Mouse (Mus musculus): Measurements from ENCODE around the gene Rab11fip4.

Rab11fip4 gene

DNA sequence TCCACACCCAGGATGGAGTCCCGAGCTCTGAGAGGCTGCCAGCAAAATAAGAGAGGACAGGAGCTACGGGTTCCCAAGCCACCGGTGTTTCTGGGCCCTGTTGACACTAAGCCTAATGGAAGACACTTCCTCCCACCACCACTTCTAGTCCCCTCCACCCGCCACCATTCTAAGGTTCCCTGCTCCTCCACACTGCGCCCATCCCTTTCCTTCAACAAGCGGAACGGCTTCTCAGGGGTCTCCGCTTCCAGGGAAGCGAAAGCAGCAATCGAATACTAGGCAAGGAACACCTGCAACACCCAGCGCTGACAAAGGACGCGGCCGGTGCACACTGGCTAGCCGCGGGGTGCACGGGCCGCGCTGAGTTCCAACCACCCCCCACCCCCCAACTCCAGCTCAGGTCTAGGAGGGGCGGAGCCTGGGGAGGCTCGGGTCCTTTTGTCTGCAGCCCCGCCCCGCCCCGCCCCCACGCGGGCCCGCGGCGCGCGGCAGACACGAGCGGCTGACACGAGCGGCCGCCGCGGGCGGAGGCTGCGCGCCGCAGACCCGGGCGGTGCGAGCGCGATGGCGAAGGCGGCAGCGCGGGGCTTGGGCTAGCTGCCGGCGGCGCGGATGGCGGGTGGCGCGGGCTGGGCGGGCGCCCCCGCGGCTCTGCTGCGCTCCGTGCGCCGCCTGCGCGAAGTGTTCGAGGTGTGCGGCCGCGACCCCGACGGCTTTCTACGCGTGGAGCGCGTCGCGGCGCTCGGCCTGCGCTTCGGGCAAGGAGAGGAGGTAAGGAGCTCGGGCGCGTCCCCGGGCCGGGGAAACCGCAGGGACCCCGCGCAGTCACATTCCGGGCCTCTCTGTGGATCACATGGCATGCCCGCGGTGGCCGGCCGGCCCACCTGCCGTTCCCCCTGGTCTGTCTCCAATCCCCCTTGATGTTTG is at the start of gene Rab11fip4:
Gene Rab11fip4 (plus strand): TSS at position 549 of the 927 bp plus-strand sequence.
- peak; percentile 49 for DNase-seq

GRCm38 (mm10) chr11:79552622-79553021 is 38.4 kb upstream of the Rab11fip4 start:
- DNase-seq, result no peak

DNA sequence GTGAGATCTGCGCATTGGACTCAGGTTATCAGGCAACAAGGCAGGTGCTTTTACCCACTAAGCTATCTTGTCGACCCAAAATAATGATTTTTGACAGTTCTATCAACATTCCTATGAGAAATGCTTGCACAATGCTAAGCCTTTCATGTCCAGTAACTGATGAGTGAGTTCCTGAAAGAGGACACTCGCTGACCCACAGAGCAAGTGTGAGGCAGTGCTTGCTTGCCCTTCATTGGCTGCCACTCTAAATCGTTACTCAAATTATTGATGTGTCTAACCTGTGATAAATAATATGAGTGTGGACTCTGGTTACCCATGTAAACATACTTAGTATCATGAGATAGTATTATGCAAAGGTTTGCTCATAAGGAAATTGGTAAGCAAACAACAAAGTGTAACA is 30.5 kb upstream of the Rab11fip4 start:
- no peak for DNase-seq

DNA sequence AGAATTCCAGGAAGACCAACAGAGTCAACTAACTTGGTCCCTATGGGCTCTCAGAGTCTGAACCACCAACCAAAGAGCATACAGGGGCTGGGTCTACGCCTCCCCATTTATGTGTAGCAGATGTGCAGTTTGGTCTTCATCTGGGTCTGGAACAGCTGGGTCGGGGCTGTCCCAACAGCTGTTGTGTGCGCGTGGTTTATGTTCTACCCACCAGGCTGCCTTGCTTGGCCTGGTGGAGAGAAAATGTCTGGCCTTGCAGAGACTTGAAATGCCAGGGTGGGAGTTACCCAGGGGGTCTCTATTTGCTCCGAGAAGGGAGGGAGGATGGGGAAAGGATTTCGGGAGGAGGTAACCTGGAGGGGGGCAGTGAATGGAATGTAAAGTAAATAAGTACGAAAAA is 27.5 kb upstream of the Rab11fip4 start:
- DNase-seq, result no peak

DNA sequence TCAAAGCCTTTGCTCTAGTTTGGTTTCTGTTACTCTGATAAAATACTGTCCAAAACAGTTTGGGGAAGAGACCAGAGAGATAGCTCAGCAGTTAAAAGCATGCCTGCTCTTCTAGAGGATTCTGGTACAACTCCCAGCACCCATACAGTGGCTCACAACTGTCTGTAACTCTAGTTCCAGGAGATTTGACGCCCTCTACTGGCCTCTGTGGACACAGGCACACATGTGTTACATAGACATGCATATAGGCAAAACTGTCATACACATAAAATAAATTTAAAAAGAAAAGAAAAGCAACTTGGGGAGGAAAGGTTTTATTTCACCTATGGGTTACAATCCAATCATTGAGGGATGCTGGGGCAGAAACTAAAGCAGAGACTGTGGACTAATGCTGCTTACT is 24.1 kb upstream of the Rab11fip4 start:
- no peak for DNase-seq

- no peak for DNase-seq
These were observed 22.7 kb upstream of the Rab11fip4 start for GRCm38 (mm10) chr11:79568197-79568911.

- no peak for DNase-seq
These were observed 20.7 kb upstream of the Rab11fip4 start for GRCm38 (mm10) chr11:79570319-79570718.

GRCm38 (mm10) chr11:79573836-79574235 is 17.2 kb upstream of the Rab11fip4 start:
- no peak for DNase-seq

DNA sequence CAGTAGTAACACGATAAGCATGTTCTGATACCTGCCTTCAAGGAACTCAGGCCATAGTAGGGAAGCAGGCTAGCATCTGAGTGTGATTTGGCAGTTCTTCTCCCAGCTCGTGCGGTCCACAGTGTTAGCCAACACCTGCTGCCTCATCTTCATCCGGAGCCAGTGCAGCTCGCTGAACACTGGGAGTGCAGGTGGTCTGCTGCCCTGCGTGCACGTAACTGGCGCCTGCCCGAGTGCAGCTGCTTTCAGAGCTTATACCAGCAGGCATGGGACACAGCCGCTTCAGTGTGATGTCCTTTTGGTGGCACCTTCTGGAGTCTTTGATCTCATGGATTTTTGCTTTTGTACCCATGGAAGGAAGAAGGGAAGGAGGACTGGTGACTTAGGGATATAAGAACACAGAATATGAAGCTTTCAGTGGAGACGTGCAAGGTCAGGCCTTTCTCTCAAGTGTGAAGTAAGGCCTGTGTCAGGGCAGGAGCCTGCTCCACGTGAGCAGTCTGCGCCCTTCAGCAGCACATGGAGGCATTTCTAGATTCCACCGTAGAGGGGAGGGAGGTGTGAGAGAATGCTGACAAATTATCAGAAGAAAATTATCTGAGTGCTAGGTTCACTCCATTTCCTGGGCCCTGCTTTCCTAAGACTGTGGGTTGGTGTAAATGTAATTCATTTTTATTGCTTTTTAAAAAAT is 15.5 kb upstream of the Rab11fip4 start:
- DNase-seq, result no peak

- DNase-seq, result peak; percentile 75
These were observed 13.3 kb upstream of the Rab11fip4 start for GRCm38 (mm10) chr11:79577741-79578140.

- no peak for DNase-seq
These were observed 10.4 kb upstream of the Rab11fip4 start for GRCm38 (mm10) chr11:79580660-79581059.

GRCm38 (mm10) chr11:79581257-79581656 is 9.8 kb upstream of the Rab11fip4 start:
- DNase-seq, result no peak

- peak; percentile 75 for DNase-seq
These were observed 6.8 kb upstream of the Rab11fip4 start for GRCm38 (mm10) chr11:79584191-79584590.

- DNase-seq, result peak; percentile 51
These were observed 1.5 kb upstream of the Rab11fip4 start for GRCm38 (mm10) chr11:79589317-79590075.

DNA sequence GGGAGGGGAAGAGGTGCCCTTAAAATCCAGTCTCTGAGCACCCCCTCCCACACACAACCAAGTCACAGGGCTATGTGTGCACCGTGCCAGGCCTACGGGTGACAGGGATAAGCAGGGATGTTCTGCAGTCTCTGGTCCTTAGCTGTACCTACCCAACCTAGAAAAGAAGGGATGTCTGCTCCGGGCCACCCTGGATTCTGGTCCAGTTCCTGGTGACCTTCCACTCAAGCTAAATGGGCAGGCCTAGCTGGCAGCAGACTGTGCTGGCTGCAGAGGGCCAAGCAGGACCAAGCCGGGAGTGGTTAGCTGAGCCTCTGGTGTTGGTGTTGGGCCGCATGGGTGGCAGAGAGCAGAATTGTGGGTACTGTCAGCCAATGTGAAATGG is 571 bp downstream of the Rab11fip4 start:
- DNase-seq, result peak; percentile 67

- DNase-seq, result no peak
These were observed 2.5 kb downstream of the Rab11fip4 start for GRCm38 (mm10) chr11:79593495-79593894.

DNA sequence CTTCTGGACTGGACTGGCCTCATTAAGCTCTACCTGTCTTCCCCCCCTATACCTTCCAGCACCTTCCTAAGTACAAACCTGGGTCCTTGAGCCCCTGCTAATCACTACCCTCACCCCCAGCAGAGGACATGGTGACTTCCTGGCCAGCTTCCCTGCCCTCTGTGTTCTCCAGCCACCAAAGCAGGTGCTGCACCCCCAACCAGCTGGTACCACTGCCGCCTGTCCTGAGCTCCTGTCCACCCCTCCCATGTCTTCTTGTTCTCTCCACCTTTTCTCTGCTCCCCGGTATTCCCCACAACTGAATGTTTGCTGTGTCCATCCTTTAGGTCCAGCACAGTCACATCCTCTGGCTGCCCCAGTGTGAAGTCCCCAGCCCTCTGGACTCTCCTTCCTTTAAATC is 19.4 kb downstream of the Rab11fip4 start:
- DNase-seq, result no peak

DNA sequence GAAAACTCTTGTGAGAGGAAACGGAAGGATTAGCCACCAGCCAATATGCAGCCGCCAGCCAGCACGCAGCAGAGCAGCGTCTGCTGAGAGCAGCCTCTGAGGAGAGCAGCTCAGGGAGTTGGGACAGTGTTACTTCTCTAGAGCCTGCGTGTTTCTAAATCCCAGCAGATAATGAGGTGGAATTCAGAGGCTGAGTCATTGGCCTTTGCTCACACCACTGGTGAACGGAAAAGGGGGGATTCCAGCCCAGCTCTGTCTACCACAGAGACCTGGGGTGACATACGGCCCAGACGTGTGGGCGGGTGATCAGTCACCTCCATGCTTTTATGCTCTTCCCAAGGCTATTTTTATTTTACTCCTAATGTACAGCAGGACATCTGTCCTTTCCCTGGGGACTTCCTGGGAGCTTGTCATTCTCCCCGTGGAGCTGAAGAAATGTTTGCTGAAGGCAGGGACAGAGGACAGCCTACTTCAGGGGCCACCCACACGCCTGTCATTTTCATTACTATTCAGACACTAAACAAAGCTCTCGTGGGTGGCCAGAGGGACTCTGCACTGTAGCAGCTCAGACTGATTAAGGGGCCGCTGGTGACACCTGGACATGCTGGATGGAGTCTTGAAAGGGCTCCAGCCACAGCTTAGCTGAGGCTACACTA is 20.1 kb downstream of the Rab11fip4 start:
- peak; percentile 35 for DNase-seq

- DNase-seq, result no peak
These were observed 21.1 kb downstream of the Rab11fip4 start for GRCm38 (mm10) chr11:79612046-79612600.

- no peak for DNase-seq
These were observed 22.1 kb downstream of the Rab11fip4 start for GRCm38 (mm10) chr11:79613084-79613483.

GRCm38 (mm10) chr11:79613711-79614110 is 22.7 kb downstream of the Rab11fip4 start:
- DNase-seq, result no peak

- DNase-seq, result no peak
These were observed 23.9 kb downstream of the Rab11fip4 start for GRCm38 (mm10) chr11:79614880-79615279.

Data from cerebellum, adult 8-10 months (tissue).